Mouse (Mus musculus) cerebellum, adult 11 months (tissue): ENCODE measurements around the gene Gm28053.
"Not testable (repeated sequence)": the region's sequence is repeated elsewhere in the genome, so short reads cannot be mapped to it uniquely, and the experiment has no call there.

Source experiments
- DNase-seq: peaks from one replicate; pipeline ENCODE4 v3.0.0; 2022

Gene Gm28053

DNA sequence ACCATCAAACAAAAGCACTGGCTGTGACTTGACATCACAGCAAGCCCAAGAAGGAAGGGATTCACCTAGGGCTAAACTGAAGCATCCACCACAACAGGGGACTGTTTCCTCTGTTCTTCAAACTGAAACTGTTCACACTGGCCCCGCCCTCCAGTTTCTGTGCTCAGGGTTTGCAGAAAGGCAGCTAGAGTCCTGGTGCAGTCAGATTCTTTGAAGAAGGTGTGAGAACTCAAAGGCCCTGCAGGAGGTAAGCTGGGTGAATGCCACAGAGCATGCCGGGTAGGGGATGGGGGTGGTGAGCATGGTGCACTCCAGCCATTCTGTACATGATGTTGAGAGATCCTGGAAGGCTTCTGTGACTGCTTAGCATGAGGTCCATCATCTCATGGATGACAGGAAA lies at the start of gene Gm28053, which contains the start of gene Gimap7:
TSS of gene Gm28053 (plus strand) at position 153 of the 400 bp plus-strand sequence.
TSS of gene Gimap7 (plus strand) at position 167 of the 400 bp plus-strand sequence.
- no peak for DNase-seq

GRCm38 (mm10) chr6:48669446-48669969 lies 48.9 kb upstream of the Gm28053 start:
- no peak for DNase-seq

DNA sequence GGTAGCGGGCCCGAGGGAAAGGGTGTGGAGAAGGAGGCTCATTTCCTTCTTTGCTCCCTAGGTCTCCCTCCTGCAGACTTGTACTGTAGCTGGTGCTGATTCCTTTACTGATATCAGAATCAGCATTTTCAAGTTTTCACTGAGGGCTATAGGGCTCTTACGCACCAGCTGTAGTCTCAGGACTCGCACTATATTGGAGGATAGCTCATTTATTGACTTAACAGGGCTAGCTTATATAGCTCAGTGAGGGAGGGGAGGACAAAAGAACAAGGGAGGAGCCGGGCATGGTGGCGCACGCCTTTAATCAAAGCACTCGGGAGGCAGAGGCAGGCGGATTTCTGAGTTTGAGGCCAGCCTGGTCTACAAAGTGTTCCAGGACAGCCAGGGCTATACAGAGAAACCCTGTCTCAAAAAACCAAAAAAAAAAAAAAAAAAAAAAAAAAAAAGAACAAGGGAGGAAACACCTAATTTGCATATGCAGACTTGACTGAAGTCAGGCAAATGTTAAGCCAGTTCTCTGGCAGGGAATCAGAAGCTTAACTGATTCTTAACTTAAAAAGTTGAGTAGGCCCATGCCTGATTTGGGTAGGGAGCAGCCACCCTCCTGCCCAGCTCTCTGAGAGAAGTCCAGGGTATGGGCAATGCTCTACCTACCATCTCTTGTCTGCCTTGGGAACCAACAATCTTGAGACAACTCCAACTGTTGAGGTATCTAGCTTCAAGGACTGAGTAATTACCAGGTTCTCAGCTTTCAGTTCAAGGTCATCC lies 43.9 kb upstream of the Gm28053 start:
- no peak for DNase-seq

GRCm38 (mm10) chr6:48675400-48675930 lies 42.9 kb upstream of the Gm28053 start:
- no peak for DNase-seq

- no peak for DNase-seq
Observed at GRCm38 (mm10) chr6:48675931-48676859, 42.2 kb upstream of the Gm28053 start, which contains the start of gene Gimap9. Gene Gimap9, plus strand, starts transcription at chr6:48676129.

GRCm38 (mm10) chr6:48676860-48677415 lies 41.5 kb upstream of the Gm28053 start:
- no peak for DNase-seq

DNA sequence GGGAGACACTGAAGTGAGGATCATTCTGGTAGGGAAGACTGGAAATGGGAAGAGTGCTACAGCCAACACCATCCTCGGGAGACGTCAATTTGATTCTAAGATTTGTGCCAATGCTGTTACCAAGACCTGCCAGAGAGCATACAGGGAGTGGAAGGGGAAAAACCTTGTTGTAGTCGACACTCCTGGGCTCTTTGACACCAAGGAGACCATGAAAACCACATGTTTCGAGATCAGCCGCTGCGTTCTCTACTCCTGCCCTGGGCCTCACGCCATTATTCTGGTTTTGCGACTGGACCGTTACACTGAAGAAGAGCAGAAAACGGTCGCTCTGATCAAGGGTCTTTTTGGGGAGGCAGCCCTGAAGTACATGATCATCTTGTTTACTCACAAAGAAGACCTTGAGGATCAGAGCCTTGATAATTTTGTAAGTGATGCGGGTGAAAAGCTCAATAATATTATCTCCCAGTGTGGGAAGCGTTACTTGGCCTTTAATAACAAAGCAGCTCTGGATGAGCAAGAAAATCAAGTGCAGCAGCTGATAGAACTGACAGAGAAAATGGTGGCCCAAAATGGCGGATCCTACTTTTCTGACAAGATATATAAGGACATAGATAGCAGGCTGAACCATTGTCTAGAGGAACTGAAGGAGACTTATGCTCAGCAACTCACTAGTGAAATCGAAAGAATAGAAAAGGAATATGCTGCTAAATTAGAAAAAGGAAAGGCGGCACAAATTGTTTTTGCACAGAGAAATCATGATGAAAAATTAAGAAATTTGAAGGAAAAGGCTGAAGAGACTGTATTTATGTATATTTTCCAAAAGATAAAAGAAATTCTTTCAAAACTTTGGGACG lies 40.7 kb upstream of the Gm28053 start:
- no peak for DNase-seq

DNA sequence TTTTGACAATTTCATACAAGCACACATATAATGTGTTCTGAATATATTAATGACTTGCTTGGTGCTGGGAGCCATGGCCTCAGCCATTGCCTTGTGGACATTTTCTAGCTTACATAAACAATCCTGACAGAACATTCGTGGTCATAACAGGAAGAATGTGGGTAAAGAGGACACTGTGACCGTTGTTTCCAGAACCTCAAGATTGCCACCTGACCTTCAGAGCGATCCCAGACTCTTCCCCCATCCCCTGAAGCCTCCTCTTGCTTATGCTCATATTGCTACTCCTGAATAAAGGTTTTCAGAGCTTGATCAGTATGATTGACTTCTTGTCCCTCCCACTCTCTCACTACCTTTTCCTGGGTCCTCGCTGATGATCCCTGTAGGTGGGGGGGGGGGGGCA lies 40.0 kb upstream of the Gm28053 start:
- no peak for DNase-seq

DNA sequence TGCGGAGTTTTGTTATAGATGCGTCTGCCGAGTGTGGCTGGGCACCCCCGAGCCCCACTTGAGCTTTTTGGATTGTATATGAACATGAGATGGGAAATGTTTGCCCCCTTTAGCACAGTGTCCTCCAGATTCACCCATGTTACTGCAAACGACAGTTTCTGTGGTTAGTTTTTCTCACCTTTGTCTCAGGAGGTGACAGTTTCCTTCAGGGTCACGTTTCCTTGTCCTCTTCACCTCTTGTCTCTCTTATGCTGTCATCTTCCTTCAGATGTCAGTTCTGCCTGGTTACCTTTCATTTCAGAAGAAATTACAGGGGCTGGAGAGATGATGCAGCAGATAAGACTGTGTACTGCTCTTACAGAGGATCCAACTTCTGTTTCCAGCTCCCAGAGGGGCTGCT lies 38.7 kb upstream of the Gm28053 start:
- no peak for DNase-seq

DNA sequence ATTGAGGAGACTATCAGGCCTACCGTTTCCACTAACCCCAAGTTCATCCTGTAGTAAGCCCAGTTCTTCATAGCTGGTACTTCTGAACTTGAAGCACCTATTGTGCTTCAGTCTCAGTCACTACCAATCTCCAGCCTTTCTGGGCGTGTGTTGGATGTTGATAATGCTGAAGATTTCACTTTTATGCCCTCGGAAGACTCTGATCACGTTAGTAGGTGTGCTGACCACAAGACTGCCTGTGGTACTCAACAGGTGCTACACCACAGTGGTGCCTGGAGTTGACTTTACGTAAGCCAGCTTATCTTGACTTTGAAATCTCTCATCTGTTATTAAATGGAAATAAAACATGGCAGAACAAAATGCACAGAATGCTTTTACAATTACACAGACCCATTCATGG lies 38.0 kb upstream of the Gm28053 start:
- no peak for DNase-seq

DNA sequence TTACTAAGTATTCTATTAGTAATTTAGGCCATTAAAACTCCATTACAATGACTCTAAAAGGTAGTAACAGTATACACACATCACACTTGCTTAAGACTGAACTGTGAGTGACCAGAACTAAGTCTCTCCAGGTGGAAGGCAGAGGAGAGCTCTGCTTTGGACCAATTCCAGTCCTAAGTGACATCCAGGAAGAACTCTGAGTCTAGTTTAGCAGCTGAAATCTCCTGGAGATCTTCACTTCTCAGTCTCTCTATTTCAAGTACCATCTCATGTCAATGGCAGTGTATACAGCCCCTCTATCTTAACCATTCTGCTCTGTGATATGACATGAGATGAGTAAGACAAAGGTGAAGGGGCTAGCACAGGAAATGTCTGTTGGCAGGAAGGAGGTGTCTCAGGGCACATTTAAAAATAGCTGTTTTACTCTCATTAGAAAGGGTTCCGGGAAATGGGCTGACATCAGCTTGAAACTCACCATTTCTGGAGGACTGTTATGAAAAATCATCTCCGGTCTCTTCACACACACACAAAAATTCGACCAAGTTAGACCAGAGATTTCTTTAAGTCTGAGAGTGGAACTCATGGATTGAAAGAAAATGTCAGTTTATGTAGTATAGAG lies 36.8 kb upstream of the Gm28053 start:
- no peak for DNase-seq

GRCm38 (mm10) chr6:48682271-48682670 lies 36.1 kb upstream of the Gm28053 start:
- no peak for DNase-seq

DNA sequence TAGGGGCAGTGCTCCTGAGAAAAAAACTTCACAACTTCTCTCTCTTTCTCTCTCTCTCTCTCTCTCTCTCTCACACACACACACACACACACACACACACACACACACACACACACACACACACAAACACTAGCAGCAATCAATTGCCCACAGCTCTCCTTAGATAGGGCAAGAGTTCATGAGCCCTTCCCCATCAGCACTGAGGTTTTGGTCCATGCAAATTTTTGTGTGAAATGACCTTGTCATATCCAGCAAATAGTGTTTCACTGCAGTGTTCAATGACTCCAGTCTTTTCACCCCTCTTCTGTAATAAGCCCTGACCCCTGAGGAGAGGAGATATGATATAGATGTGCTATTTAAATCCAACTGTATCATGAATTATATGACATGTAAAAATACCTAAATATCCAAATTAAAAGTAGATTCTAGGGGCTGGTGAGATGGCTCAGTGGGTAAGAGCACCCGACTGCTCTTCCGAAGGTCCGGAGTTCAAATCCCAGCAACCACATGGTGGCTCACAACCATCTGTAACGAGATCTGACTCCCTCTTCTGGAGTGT lies 35.1 kb upstream of the Gm28053 start:
- not testable (repeated sequence) for DNase-seq

GRCm38 (mm10) chr6:48684319-48684718 lies 34.1 kb upstream of the Gm28053 start, which contains the start of gene Gimap4:
Gene Gimap4, plus strand, starts transcription at chr6:48684549.
- no peak for DNase-seq

DNA sequence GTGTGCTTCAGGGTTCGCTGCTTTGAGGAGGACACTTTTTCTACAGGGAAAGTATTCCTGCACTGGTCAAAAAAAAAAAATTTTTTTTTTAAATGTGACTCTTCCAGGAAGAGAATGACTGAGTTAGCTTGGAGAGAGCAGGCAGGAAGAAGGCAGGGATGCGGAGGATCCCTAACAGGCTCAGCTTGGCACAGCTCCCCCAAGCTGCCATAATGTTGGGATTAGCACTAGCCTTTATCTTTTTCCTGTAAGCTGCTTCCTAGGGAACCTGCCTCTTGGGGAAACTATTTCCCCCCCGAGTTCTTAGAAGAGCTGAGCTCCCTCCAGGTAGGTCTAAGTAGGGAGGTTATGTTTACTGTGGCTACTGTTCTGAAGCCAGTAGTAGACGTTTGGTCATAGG lies 33.6 kb upstream of the Gm28053 start:
- no peak for DNase-seq

GRCm38 (mm10) chr6:48685251-48685650 lies 33.2 kb upstream of the Gm28053 start:
- no peak for DNase-seq

- DNase-seq: no peak
Observed at GRCm38 (mm10) chr6:48685694-48686665, 32.4 kb upstream of the Gm28053 start.

DNA sequence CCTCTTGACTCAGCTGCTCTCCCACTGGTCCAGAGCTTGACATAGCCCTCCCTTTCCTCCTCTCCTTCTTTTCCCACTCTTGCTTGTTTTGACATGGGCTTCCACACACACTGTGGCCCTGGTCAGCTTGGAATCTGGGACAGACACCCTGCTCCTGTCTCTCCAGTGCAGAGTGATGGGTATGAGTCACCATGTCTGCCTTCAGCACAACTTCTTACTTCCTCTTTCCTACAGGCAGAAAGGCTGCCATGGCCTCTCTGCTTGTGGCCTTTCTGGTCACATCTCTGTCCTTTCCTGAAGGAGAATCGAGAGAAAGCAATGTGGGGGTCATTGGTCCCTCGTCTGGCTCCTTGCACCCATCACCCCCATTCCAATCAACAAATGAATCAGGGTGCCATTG lies 31.3 kb upstream of the Gm28053 start:
- DNase-seq: no peak

DNA sequence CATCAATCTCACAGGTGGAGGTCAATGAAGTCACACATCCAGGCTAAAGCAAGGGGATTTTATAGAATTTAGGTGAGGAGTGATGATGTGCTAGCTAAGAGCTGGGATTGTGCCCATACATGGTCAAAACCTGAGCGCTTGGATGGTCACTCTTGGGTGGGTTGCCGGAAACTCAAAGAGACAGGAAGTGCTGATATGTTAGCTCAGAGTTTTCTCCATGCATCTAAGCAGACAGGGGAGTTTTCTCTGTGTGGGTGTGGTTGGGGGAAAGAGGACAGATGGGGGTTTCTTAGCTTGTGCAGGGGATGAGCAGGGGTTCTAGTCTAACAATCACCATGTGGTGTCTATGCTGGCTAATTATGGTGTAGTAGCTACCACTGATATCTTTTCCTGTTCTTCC lies 29.1 kb upstream of the Gm28053 start:
- DNase-seq: no peak

DNA sequence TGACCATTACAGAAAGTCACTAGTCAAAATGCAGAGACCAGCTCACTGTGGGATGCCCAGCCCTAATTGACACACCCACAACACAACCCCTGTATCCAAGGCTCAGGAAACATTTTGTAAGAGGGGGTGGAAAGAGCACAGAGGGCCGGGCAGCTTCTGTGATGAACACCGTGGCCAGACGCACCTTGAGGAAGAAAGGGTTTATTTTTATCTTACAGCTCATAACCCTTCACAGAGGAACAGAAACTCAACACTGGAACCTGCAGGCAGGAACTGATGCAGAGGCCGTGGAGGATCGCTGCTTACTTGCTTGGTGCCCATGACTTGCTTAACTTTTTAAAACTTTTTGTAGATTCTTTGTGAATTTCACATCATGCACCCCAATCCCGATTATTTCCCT lies 25.4 kb upstream of the Gm28053 start:
- DNase-seq: no peak
